In genomic region chr9:121132549-121132948, GRCm38 (mm10) we compare ENCODE assay signal across 21 mouse cellular contexts.
"Had no signal": no experiment of that assay in that cellular context is flagged by ENCODE, and none has a peak within 500 bp of the region (broad histone marks: within the 10 kb centered on the region; RNA-seq: fewer than 3 reads in every experiment).

No protein-coding gene starts in this region.

- H3K27me3 ChIP-seq: liver, embryonic 13.5 days; neural tube, embryonic 12.5 days; neural tube, embryonic 15.5 days had no signal

- H3K9me3 ChIP-seq: liver, embryonic 13.5 days; midbrain, embryonic 10.5 days; neural tube, embryonic 12.5 days; neural tube, embryonic 15.5 days had no signal

- DNase-seq: kidney, adult 18-20 months; kidney, postnatal 25 days; layer of hippocampus, adult 9-11 months; liver, embryonic 13.5 days; lung, adult 2 months; midbrain, embryonic 14.5 days; right cerebral cortex, adult 18-20 months; right cerebral cortex, postnatal 14 days; right cerebral cortex, postnatal 4 days; thymus, adult 18-20 months; thymus, postnatal 14 days; thymus, postnatal 4 days had no signal

- H3K27ac ChIP-seq: kidney, postnatal 0 days; layer of hippocampus, adult 2 months; left cerebral cortex, adult 2 months; liver, embryonic 13.5 days; midbrain, embryonic 10.5 days; neural tube, embryonic 12.5 days; neural tube, embryonic 15.5 days had no signal

- H3K4me1 ChIP-seq: liver, embryonic 13.5 days; megakaryocyte, embryonic 14.5 days; neural tube, embryonic 12.5 days; neural tube, embryonic 15.5 days had no signal

- H3K9ac ChIP-seq: liver, embryonic 13.5 days; neural tube, embryonic 12.5 days; neural tube, embryonic 15.5 days had no signal

- H3K4me2 ChIP-seq: liver, embryonic 13.5 days; neural tube, embryonic 12.5 days; neural tube, embryonic 15.5 days had no signal

- H3K36me3 ChIP-seq: liver, embryonic 13.5 days; midbrain, embryonic 10.5 days; neural tube, embryonic 12.5 days; neural tube, embryonic 15.5 days had no signal

- ATAC-seq: intestine, embryonic 16.5 days; lung, postnatal 0 days had no signal

- H3K4me3 ChIP-seq: layer of hippocampus, adult 2 months; left cerebral cortex, adult 2 months; liver, embryonic 13.5 days; megakaryocyte, embryonic 14.5 days; midbrain, embryonic 10.5 days; neural tube, embryonic 12.5 days; neural tube, embryonic 15.5 days had no signal
